Mouse (Mus musculus) ES-Bruce4 (cell line): ENCODE results near the gene Dpep2nb.

Experiments used
- CTCF ChIP-seq: IDR thresholded peaks from one replicate; pipeline ENCODE4 v1.8.1; 2011; ENCODE audit warnings: low read depth, low read length
- EP300 ChIP-seq: IDR thresholded peaks from 2 replicates; pipeline ENCODE4 v1.6.1; 2011; ENCODE audit warnings: low read depth, low read length; ENCODE audit not compliant: insufficient read depth
- POLR2A ChIP-seq: IDR thresholded peaks from one replicate; pipeline ENCODE4 v1.8.1; 2011; ENCODE audit warnings: low read length; ENCODE audit not compliant: insufficient read depth

- TF ChIP-seq CTCF (no peak), EP300 (no peak), POLR2A (no peak)
Observed at GRCm38 (mm10) chr8:106043055-106043454, 37.3 kb upstream of the Dpep2nb start.
